Mouse (Mus musculus): ENCODE measurements around the gene Gcnt2.

GRCm38 (mm10) chr13:40910047-40910446 lies 50.5 kb downstream of the Gcnt2 start:
- TF ChIP-seq CTCF (IDR thresholded peaks at IDR 0.05; ENCODE audit: extremely low read depth, insufficient read depth, low read length) (no peak), POLR2A (IDR thresholded peaks at IDR 0.05; ENCODE audit: extremely low read depth, insufficient read depth, low read length) (no peak)

All from cortical plate, adult 2 months (tissue).